Mouse (Mus musculus): ENCODE data around the gene Angptl8.

GRCm38 (mm10) chr9:21872204-21872603 lies 36.9 kb downstream of the Angptl8 start:
- TF ChIP-seq CTCF (IDR thresholded peaks at IDR 0.05; ENCODE audit: low read depth) (no peak), EP300 (optimal IDR thresholded peaks at IDR 0.05) (no peak)

Measured in stomach, postnatal 0 days (tissue).